Mouse (Mus musculus): ENCODE measurements at regions not wholly inside any gene's neighbourhood (a gene's known extent, or its start where the extent isn't known, plus 50 kb on each side); places are given as distances from the start of the nearest gene placed in this dataset.

DNA sequence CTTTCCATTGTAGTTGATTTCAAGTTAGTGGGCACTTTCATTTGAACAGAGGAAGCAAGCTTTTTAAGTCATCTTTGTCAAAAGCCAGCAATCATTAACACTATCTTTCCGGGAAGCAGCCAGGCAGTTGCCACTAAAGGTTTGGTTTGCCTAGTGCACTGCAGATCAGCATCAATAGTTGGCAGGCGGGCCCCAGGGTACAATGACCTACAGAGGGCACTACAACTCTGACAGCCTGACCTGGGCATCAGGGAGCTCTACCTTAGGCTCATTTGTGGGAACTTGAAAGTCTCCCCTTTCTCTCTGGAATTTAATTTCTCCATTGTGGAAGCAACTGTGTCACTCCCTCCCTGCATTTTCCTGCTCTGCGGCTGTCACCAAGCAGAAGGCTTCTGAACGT is 412.6 kb upstream of the Sall1 start:
- no peak for TF ChIP-seq CTCF (conservative IDR thresholded peaks at IDR 0.05; ENCODE audit: low read length)
- TF ChIP-seq NANOG (IDR thresholded peaks at IDR 0.05; ENCODE audit: borderline replicate concordance, low read length): no peak

All from E14TG2a.4 (cell line).